Mouse (Mus musculus): ENCODE data around the gene Fuz.

The Fuz gene

GRCm38 (mm10) chr7:44929204-44930151 lies 33.6 kb downstream of the Fuz start, which contains the start of gene Ap2a1:
Gene Ap2a1 (minus strand): TSS chr7:44929496.
- peak; percentile 99 for DNase-seq (ENCODE audit: low spot score)

GRCm38 (mm10) chr7:44938680-44939079 lies 42.8 kb downstream of the Fuz start:
- DNase-seq (ENCODE audit: low spot score), result no peak

DNA sequence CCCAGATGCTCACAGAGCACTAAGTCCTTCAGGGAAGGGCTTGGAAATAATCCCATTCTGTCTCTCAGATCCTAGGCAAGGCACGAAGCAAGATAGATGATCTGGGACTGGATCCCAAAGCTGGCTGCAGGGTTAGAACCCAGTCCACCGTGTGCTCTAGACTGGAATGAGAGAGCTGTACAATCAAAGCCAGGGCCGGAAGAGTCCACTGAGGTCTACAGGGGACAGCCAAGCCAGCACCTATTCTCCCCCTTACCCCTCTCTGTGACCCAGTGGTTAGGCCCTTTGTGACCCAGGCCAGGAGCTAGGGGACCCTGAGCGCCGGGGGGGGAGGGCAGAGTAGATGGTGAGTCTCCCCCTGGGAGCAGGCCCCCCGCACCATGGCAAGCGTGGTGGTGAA lies 47.0 kb downstream of the Fuz start, which contains the start of gene Tsks:
TSS of gene Tsks (plus strand) at position 301 of the 400 bp plus-strand sequence.
- no peak for DNase-seq (ENCODE audit: low spot score)

DNA sequence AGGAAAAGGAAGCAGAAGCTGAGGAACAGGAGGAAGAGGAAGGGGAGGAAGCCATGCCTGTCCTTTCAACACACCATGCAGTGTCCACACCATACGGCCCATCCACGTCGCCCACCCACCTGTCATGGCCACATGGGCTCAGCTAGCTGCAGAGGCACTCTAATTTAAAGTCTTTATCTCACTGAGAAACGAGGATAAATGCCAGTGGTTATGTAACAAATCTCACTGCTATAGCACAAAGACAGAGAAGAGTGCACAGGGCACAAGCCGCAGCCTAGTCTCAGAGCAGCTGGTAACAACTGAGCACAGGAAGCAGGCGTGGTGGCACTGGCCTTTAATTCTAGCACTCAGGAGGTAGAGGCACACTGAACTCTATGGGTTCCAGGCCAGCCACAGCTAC lies 54.0 kb downstream of the Fuz start:
- DNase-seq (ENCODE audit: low spot score), result no peak

GRCm38 (mm10) chr7:44951960-44952359 lies 56.1 kb downstream of the Fuz start:
- DNase-seq (ENCODE audit: low spot score), result peak; percentile 78

All from ovary, postnatal 36 days (tissue).